Mouse (Mus musculus): ENCODE measurements around the gene Atp6ap1.

- TF ChIP-seq CTCF (IDR thresholded peaks at IDR 0.05 in 2 of 3, conservative IDR thresholded peaks at IDR 0.05 in 1 of 3; ENCODE audit: control insufficient read depth in 1 of 3, insufficient read depth in 1 of 3, low read depth in 2 of 3, low read length in 3 of 3, poor library complexity in 1 of 3, severe bottlenecking in 1 of 3): no peak
- no peak for TF ChIP-seq E2F4 (IDR thresholded peaks at IDR 0.05; ENCODE audit: borderline replicate concordance, low read depth, low read length)
- no peak for TF ChIP-seq TAL1 (IDR thresholded peaks at IDR 0.05; ENCODE audit: low read length)
- TF ChIP-seq SMC3 (IDR thresholded peaks at IDR 0.05; ENCODE audit: low read depth, low read length): no peak
- 0 out of 2 replicates have a peak, but pooled peaks have one; percentile 14 for TF ChIP-seq USF1 (IDR thresholded peaks at IDR 0.05; ENCODE audit: low read depth, low read length)
- no peak for TF ChIP-seq GABPA (IDR thresholded peaks at IDR 0.05; ENCODE audit: low read depth, low read length)
- no peak for TF ChIP-seq MAX (IDR thresholded peaks at IDR 0.05; ENCODE audit: low read length)
- peak; percentile 23; the same call in 1 of the 2 replicates for TF ChIP-seq BHLHE40 (IDR thresholded peaks at IDR 0.05; ENCODE audit: borderline replicate concordance, low read depth, low read length)
- no peak for TF ChIP-seq ZKSCAN1 (IDR thresholded peaks at IDR 0.05; ENCODE audit: low read depth, low read length)
These were observed 19.0 kb upstream of the Atp6ap1 start for GRCm38 (mm10) chrX:74277916-74278315.

Data from MEL (cell line).